Mouse (Mus musculus) C2C12 (cell line): ENCODE measurements around the gene Emc10. TPM values are rescaled to one million over a fixed set of nuclear protein-coding genes. Genes with fewer than 3 reads are reported as not detected.

ENCODE experiments used
- H3K27me3 ChIP-seq: one replicate; pipeline ENCODE4 v1.6.1; 2011; ENCODE audit not compliant: control insufficient read depth, insufficient read depth, insufficient read length
- H3K36me3 ChIP-seq: one replicate; pipeline ENCODE4 v1.6.1; 2011; ENCODE audit not compliant: control insufficient read depth, insufficient read depth
- H3K4me3 ChIP-seq: one replicate; pipeline ENCODE4 v1.5.1; 2011; ENCODE audit warnings: mild to moderate bottlenecking, control low read depth; ENCODE audit not compliant: poor library complexity, insufficient read depth, severe bottlenecking
- H3K79me2 ChIP-seq: one replicate; pipeline ENCODE4 v1.6.1; 2011; ENCODE audit not compliant: control insufficient read depth, insufficient read depth
- H3K79me3 ChIP-seq: one replicate; pipeline ENCODE4 v1.6.1; 2011; ENCODE audit warnings: low read depth, control low read depth
- H3ac ChIP-seq: one replicate; pipeline ENCODE3; 2011; ENCODE audit warnings: low read depth; ENCODE audit not compliant: control insufficient read depth, insufficient read length
- CEBPB ChIP-seq: IDR thresholded peaks from one replicate; pipeline ENCODE4 v1.6.1; 2011; ENCODE audit warnings: low read depth, mild to moderate bottlenecking, control low read depth, moderate library complexity
- CTCF ChIP-seq: IDR thresholded peaks from one replicate; pipeline ENCODE4 v1.5.1; 2011; ENCODE audit not compliant: control insufficient read depth, insufficient read depth, insufficient read length
- FOSL1 ChIP-seq: IDR thresholded peaks from one replicate; pipeline ENCODE4 v1.8.0; 2011; ENCODE audit warnings: mild to moderate bottlenecking, low read length; ENCODE audit not compliant: poor library complexity, insufficient read depth, severe bottlenecking
- MAX ChIP-seq: IDR thresholded peaks from one replicate; pipeline ENCODE4 v1.6.1; 2011; ENCODE audit warnings: mild to moderate bottlenecking, control low read depth
- MYOD1 ChIP-seq: IDR thresholded peaks from one replicate; pipeline ENCODE4 v1.6.1; 2011; ENCODE audit warnings: low read depth; ENCODE audit not compliant: control insufficient read depth, insufficient read length
- MYOG ChIP-seq: IDR thresholded peaks from one replicate; pipeline ENCODE4 v1.6.1; 2011; ENCODE audit not compliant: control insufficient read depth, insufficient read length; ENCODE audit errors: extremely low read depth
- USF1 ChIP-seq: IDR thresholded peaks from one replicate; pipeline ENCODE4 v1.6.1; 2011; ENCODE audit warnings: low read depth, mild to moderate bottlenecking, control low read depth, moderate library complexity
- polyA plus RNA-seq: library from polyadenylated mRNA; unstranded; fragments of >200 nt; fragmentation: generic; extraction: Trizol; gene quantifications from one replicate; pipeline ENCODE4 v1.2.1, GENCODE M21; 2012; ENCODE audit warnings: missing spikeins

The Emc10 gene
- polyA plus RNA-seq, 1 experiment = 93.5 TPM

- no peaks in the 10 kb centered on the region for H3K27me3 ChIP-seq
- no peaks in the 10 kb centered on the region for H3K79me2 ChIP-seq
- no peak overlapping the region for H3ac ChIP-seq
- TF ChIP-seq CTCF (no peak), USF1 (no peak), MYOG (no peak), CEBPB (no peak), MAX (no peak), FOSL1 (no peak), MYOD1 (no peak)
- no peaks in the 10 kb centered on the region for H3K79me3 ChIP-seq
- no peaks in the 10 kb centered on the region for H3K36me3 ChIP-seq
- no peak overlapping the region for H3K4me3 ChIP-seq
Observed at GRCm38 (mm10) chr7:44485572-44486195, 10.6 kb downstream of the Emc10 start.

DNA sequence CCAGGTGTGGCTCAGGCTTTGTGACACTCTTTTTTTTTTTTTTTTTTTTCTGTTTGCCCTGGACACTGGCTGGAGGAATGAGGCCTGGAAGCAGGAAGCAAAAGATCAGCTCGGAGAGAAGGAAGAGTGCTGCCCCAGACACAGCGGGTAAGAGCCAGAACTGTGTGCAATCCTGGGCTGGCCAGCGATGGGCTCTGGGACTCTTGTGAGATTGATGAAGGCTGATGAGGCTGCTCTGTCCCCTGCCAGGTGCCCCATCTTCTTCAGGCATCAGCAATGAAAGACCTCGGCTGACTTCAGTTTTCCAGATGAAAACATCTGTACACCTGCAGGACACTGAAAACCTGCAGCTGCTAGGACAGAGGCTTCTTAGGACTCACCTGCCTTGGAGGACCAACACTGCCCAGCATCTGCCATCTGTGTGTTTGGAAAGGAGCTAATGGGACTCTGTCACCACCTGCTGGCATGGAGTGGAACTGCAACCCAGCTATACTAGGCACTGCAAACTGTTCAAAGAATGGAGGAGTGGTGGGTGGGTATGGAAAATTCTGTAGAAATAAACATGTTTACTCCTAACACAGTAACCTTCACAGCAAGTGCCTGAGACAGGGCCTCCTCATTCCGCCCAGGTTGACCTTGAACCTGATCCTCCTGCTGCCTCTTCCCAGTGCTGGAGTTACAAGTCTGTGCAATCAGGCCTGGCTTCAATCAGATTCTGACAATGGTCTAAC is 11.3 kb downstream of the Emc10 start:
- TF ChIP-seq FOSL1 (no peak), CTCF (peak; percentile 71), MAX (no peak), MYOG (no peak)
- H3ac ChIP-seq = no peak overlapping the region
- no peaks in the 10 kb centered on the region for H3K36me3 ChIP-seq
- H3K4me3 ChIP-seq = no peak overlapping the region
- H3K79me3 ChIP-seq = no peaks in the 10 kb centered on the region
- no peaks in the 10 kb centered on the region for H3K79me2 ChIP-seq
- H3K27me3 ChIP-seq = no peaks in the 10 kb centered on the region

- H3K27me3 ChIP-seq = no peaks in the 10 kb centered on the region
- no peaks in the 10 kb centered on the region for H3K79me3 ChIP-seq
- H3K4me3 ChIP-seq = no peak overlapping the region
- TF ChIP-seq FOSL1 = no peak
- TF ChIP-seq MYOD1 = no peak
- no peak for TF ChIP-seq CEBPB
- no peak for TF ChIP-seq MYOG
- TF ChIP-seq USF1 = no peak
- no peaks in the 10 kb centered on the region for H3K79me2 ChIP-seq
- H3K36me3 ChIP-seq = no peaks in the 10 kb centered on the region
- H3ac ChIP-seq = no peak overlapping the region
Observed at GRCm38 (mm10) chr7:44484109-44484508, 12.2 kb downstream of the Emc10 start.

DNA sequence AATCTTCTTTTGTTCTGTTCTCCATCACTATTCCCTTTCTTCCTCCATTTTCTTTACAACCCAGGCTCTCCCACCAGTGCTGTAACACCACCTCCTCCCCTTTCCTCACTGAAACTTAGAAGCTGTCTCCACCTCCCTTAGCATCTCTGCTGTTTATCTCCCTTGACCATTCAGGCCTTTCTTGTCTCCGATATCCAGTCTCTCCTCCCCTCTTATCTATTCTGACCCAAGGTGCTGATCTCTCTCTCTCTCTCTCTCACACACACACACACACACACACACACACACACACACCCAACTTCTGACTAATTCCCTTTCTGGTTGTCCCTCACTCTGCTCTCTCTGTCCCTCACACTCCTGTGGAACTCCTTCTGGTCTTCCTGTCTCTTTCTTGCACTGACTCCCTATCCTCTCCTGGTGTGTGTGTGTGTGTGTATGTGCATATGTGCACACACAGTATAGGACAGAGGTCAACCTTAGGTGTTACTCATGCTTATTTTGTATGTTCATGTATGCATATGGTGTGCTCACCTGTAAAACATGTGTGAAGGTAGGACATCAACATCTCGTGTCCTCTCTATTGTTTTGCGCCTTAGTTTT is 13.4 kb downstream of the Emc10 start:
- Histone ChIP-seq H3K36me3 (no peaks in the 10 kb centered on the region), H3K79me3 (no peaks in the 10 kb centered on the region), H3K27me3 (no peaks in the 10 kb centered on the region), H3ac (no peak overlapping the region), H3K4me3 (no peak overlapping the region), H3K79me2 (no peaks in the 10 kb centered on the region)
- TF ChIP-seq MYOG = no peak
- no peak for TF ChIP-seq CTCF
- TF ChIP-seq MYOD1 = no peak
- no peak for TF ChIP-seq USF1
- no peak for TF ChIP-seq FOSL1
- no peak for TF ChIP-seq CEBPB
- TF ChIP-seq MAX = no peak

GRCm38 (mm10) chr7:44475046-44475614 is 21.2 kb downstream of the Emc10 start:
- no peak overlapping the region for H3ac ChIP-seq
- H3K36me3 ChIP-seq = no peaks in the 10 kb centered on the region
- H3K4me3 ChIP-seq = no peak overlapping the region
- no peaks in the 10 kb centered on the region for H3K79me3 ChIP-seq
- H3K79me2 ChIP-seq = no peaks in the 10 kb centered on the region
- peaks cover 15% of the 10 kb centered on the region for H3K27me3 ChIP-seq
- no peak for TF ChIP-seq USF1
- TF ChIP-seq MYOG = no peak
- TF ChIP-seq CTCF = no peak
- no peak for TF ChIP-seq FOSL1
- TF ChIP-seq MYOD1 = no peak
- TF ChIP-seq MAX = no peak
- no peak for TF ChIP-seq CEBPB
